In genomic region chr11:116965961-116966360, GRCm38 (mm10) we compare ENCODE assay signal across 20 mouse cellular contexts. TPM values are rescaled to one million over a fixed set of nuclear protein-coding genes. Genes with fewer than 3 reads are reported as not detected.
DNase-seq lines count a peak whose midpoint lies in the region; ATAC-seq and TF ChIP-seq lines count a peak whose summit lies in the region.
"Had no signal": no experiment of that assay in that cellular context is flagged by ENCODE, and none has a peak within 500 bp of the region (broad histone marks: within the 10 kb centered on the region; RNA-seq: fewer than 3 reads in every experiment).

No protein-coding gene starts in this region.

- H3K4me3 ChIP-seq in heart, embryonic 10.5 days: no peak overlapping the region
- H3K4me3 ChIP-seq in midbrain, embryonic 10.5 days: no peak overlapping the region
- no peak overlapping the region for H3K4me3 ChIP-seq in midbrain, embryonic 11.5 days (ENCODE audit: low read depth, low read length)
- no peak overlapping the region for H3K4me3 ChIP-seq in left cerebral cortex, adult 2 months
- H3K4me3 ChIP-seq: erythroblast, embryonic 14.5 days; intestine, embryonic 15.5 days had no signal

- no peaks in the 10 kb centered on the region for H3K9me3 ChIP-seq in heart, embryonic 10.5 days
- H3K9me3 ChIP-seq in midbrain, embryonic 10.5 days (replicated peaks): no peaks in the 10 kb centered on the region
- H3K9me3 ChIP-seq in midbrain, embryonic 11.5 days (ENCODE audit: control insufficient read depth, low read length): no peaks in the 10 kb centered on the region
- H3K9me3 ChIP-seq: intestine, embryonic 15.5 days had no signal

- no peak overlapping the region for H3K4me2 ChIP-seq in midbrain, embryonic 11.5 days
- H3K4me2 ChIP-seq: intestine, embryonic 15.5 days; liver, embryonic 11.5 days had no signal

- WGBS in heart, embryonic 10.5 days: 59% methylated on average over 2 of the region's 2 CpGs
- WGBS in midbrain, embryonic 10.5 days: 79% methylated on average over 2 of the region's 2 CpGs
- 77% methylated on average over 2 of the region's 2 CpGs for WGBS in midbrain, embryonic 11.5 days

- H3K9ac ChIP-seq in midbrain, embryonic 11.5 days (ENCODE audit: low read length): no peak overlapping the region
- H3K9ac ChIP-seq: intestine, embryonic 15.5 days had no signal

- H3K36me3 ChIP-seq in heart, embryonic 10.5 days: no peaks in the 10 kb centered on the region
- H3K36me3 ChIP-seq in midbrain, embryonic 10.5 days: peaks cover 72% of the 10 kb centered on the region
- H3K36me3 ChIP-seq in midbrain, embryonic 11.5 days (ENCODE audit: control insufficient read depth, insufficient read depth, low read length): 0 out of 2 replicates have a peak, but pooled peaks cover 2% of the 10 kb centered on the region
- H3K36me3 ChIP-seq: intestine, embryonic 15.5 days had no signal

- no peak for TF ChIP-seq CTCF in left cerebral cortex, adult 2 months (IDR thresholded peaks at IDR 0.05)

- no peak for DNase-seq in heart, embryonic 10.5 days (ENCODE audit: low spot score)
- no peak for DNase-seq in heart, adult 18-20 months
- no peak for DNase-seq in midbrain, embryonic 10.5 days (ENCODE audit: low spot score)
- no peak for DNase-seq in midbrain, embryonic 11.5 days (ENCODE audit: low spot score, missing footprints)
- DNase-seq in Muller cell, postnatal 12 days (ENCODE audit: inconsistent ontology term): peak; percentile 25
- peak; percentile 50 to 67 for DNase-seq in adrenal gland, postnatal 36 days
- DNase-seq in thymus, postnatal 0 days (ENCODE audit: low spot score): no peak
- no peak for DNase-seq in left cerebral cortex, adult 2 months (ENCODE audit: extremely low spot score in 1 of 2, low spot score in 2 of 2)
- DNase-seq: cerebellum, adult 2 months; gastrocnemius, postnatal 10 days; heart, postnatal 36 days; layer of hippocampus, postnatal 36 days; left cerebral cortex, postnatal 4 days; lung, adult 2 months; thymus, postnatal 14 days had no signal

- no peak for ATAC-seq in midbrain, embryonic 11.5 days (ENCODE audit: low FRiP score)
- ATAC-seq: intestine, embryonic 15.5 days; midbrain, embryonic 16.5 days had no signal

- intact Hi-C loops in left cerebral cortex, adult 2 months (cut with DNase I): no loop called here

- peaks cover 16% of the 10 kb centered on the region for H3K27me3 ChIP-seq in heart, embryonic 10.5 days (ENCODE audit: insufficient read depth, poor library complexity, severe bottlenecking)
- H3K27me3 ChIP-seq in midbrain, embryonic 10.5 days (ENCODE audit: low read depth, poor library complexity, severe bottlenecking): no peaks in the 10 kb centered on the region
- no peaks in the 10 kb centered on the region for H3K27me3 ChIP-seq in midbrain, embryonic 11.5 days (ENCODE audit: control insufficient read depth, insufficient read depth, low read length)
- H3K27me3 ChIP-seq: intestine, embryonic 15.5 days had no signal

- peaks cover 26% of the 10 kb centered on the region for H3K4me1 ChIP-seq in heart, embryonic 10.5 days
- peaks cover 19% of the 10 kb centered on the region for H3K4me1 ChIP-seq in midbrain, embryonic 10.5 days
- H3K4me1 ChIP-seq in midbrain, embryonic 11.5 days (ENCODE audit: control insufficient read depth, insufficient read depth, low read length): peaks cover 4% of the 10 kb centered on the region; the same call in 1 of the 2 replicates
- H3K4me1 ChIP-seq: intestine, embryonic 15.5 days had no signal

- peak overlapping the region; percentile 56; the same call in 1 of the 2 replicates for H3K27ac ChIP-seq in heart, embryonic 10.5 days
- H3K27ac ChIP-seq in midbrain, embryonic 10.5 days (replicated peaks): peak overlapping the region; percentile 67; the same call in 1 of the 2 replicates
- no peak overlapping the region; the same call in 1 of the 2 replicates for H3K27ac ChIP-seq in midbrain, embryonic 11.5 days (ENCODE audit: low read depth, low read length)
- no peak overlapping the region for H3K27ac ChIP-seq in left cerebral cortex, adult 2 months
- H3K27ac ChIP-seq: intestine, embryonic 15.5 days had no signal

RNA-seq across cellular contexts. Expression of gene Mgat5b, which starts 47.3 kb away (rescaled TPM):
- 0.38 and 1.1 TPM in 2 replicates for polyA plus RNA-seq in heart, embryonic 10.5 days (2016; fragmentation: Nextera tagmentation; extraction: Ambion mirVana)
- total RNA-seq in heart, adult 18-20 months (2021): under 1 TPM; 0.10 to 0.15 TPM
- 5.5 and 9.5 TPM in 2 replicates for polyA plus RNA-seq in midbrain, embryonic 10.5 days (2016; fragmentation: Nextera tagmentation; extraction: Ambion mirVana)
- polyA plus RNA-seq in midbrain, embryonic 11.5 days (2014; fragmentation: Nextera tagmentation; extraction: Ambion mirVana): 5.1 and 6.5 TPM in 2 replicates
- 1 to 10 TPM in 1 of 2 experiments, under 1 TPM in 1; 0.36 to 1.1 TPM for total RNA-seq in adrenal gland, postnatal 36 days (2021)
- polyA plus RNA-seq in thymus, postnatal 0 days (2015; fragmentation: Nextera tagmentation; extraction: Ambion mirVana): 0.55 and 0.69 TPM in 2 replicates
- 10 to 100 TPM; 80.0 to 92.0 TPM for total RNA-seq in left cerebral cortex, adult 2 months (2021)
- polyA plus RNA-seq: C2C12; erythroblast, embryonic 14.5 days had no signal

Comparison
In these comparisons a context has a peak if more than half of its experiments do, and no peak if none do; other contexts are left out.
1. H3K27ac ChIP-seq: peak in heart, embryonic 10.5 days (single experiment) and midbrain, embryonic 10.5 days (single experiment); none in midbrain, embryonic 11.5 days (single experiment) and left cerebral cortex, adult 2 months (single experiment).
2. DNase-seq: peak in Muller cell, postnatal 12 days (single experiment) and adrenal gland, postnatal 36 days (2 of 2); none in heart, embryonic 10.5 days (single experiment), heart, adult 18-20 months (0 of 2), midbrain, embryonic 10.5 days (single experiment), midbrain, embryonic 11.5 days (single experiment), thymus, postnatal 0 days (single experiment) and left cerebral cortex, adult 2 months (0 of 2).